Mouse (Mus musculus): ENCODE measurements at regions not wholly inside any gene's neighbourhood (a gene's known extent, or its start where the extent isn't known, plus 50 kb on each side); places are given as distances from the start of the nearest gene placed in this dataset.

- CTCF ChIA-PET = no interaction called here
Measured at GRCm38 (mm10) chr4:75884371-75884770, 606.3 kb upstream of the Dmac1 start.

GRCm38 (mm10) chr4:75869771-75870170 is 591.7 kb upstream of the Dmac1 start:
- CTCF ChIA-PET = no interaction called here

GRCm38 (mm10) chr4:75861076-75861475 is 583.0 kb upstream of the Dmac1 start:
- CTCF ChIA-PET = no interaction called here

- CTCF ChIA-PET = no interaction called here
Measured at GRCm38 (mm10) chr4:75857769-75858408, 579.8 kb upstream of the Dmac1 start.

GRCm38 (mm10) chr4:75855688-75856296 is 577.7 kb upstream of the Dmac1 start:
- CTCF ChIA-PET = no interaction called here

- CTCF ChIA-PET = no interaction called here
Measured at GRCm38 (mm10) chr4:75850343-75850742, 572.2 kb upstream of the Dmac1 start.

GRCm38 (mm10) chr4:75847675-75848385 is 569.7 kb upstream of the Dmac1 start:
- CTCF ChIA-PET = no interaction called here

- CTCF ChIA-PET = no interaction called here
Measured at GRCm38 (mm10) chr4:75845021-75845420, 566.9 kb upstream of the Dmac1 start.

- CTCF ChIA-PET = no interaction called here
Measured at GRCm38 (mm10) chr4:75838619-75839018, 560.5 kb upstream of the Dmac1 start.

- CTCF ChIA-PET = no interaction called here
Measured at GRCm38 (mm10) chr4:75827082-75827711, 549.1 kb upstream of the Dmac1 start.

GRCm38 (mm10) chr4:75819193-75819603 is 541.1 kb upstream of the Dmac1 start:
- CTCF ChIA-PET = no interaction called here

- CTCF ChIA-PET = interaction anchor here (0.5 kb wide), 1 partner anchor 1550 kb away, joined by 3 read pairs; no protein-coding TSS in a partner anchor
Measured at GRCm38 (mm10) chr4:75816026-75816425, 537.9 kb upstream of the Dmac1 start.

- CTCF ChIA-PET = interaction anchor here (0.6 kb wide), 1 partner anchor 1163 kb away, joined by 3 read pairs; no protein-coding TSS in a partner anchor
Measured at GRCm38 (mm10) chr4:75812266-75812665, 534.2 kb upstream of the Dmac1 start.

- CTCF ChIA-PET = no interaction called here
Measured at GRCm38 (mm10) chr4:75801870-75802269, 523.8 kb upstream of the Dmac1 start.

GRCm38 (mm10) chr4:75801156-75801555 is 523.1 kb upstream of the Dmac1 start:
- CTCF ChIA-PET = no interaction called here

GRCm38 (mm10) chr4:75791789-75792188 is 513.7 kb upstream of the Dmac1 start:
- CTCF ChIA-PET = no interaction called here

GRCm38 (mm10) chr4:75790920-75791589 is 513.0 kb upstream of the Dmac1 start:
- CTCF ChIA-PET = no interaction called here

GRCm38 (mm10) chr4:75787405-75787804 is 509.3 kb upstream of the Dmac1 start:
- CTCF ChIA-PET = no interaction called here

GRCm38 (mm10) chr4:75786391-75786790 is 508.3 kb upstream of the Dmac1 start:
- CTCF ChIA-PET = no interaction called here

GRCm38 (mm10) chr4:75779492-75779891 is 501.4 kb upstream of the Dmac1 start:
- CTCF ChIA-PET = no interaction called here

GRCm38 (mm10) chr4:75764141-75764540 is 486.0 kb upstream of the Dmac1 start:
- CTCF ChIA-PET = no interaction called here

- CTCF ChIA-PET = no interaction called here
Measured at GRCm38 (mm10) chr4:75744605-75745004, 466.5 kb upstream of the Dmac1 start.

All from spleen, embryonic (tissue).